In genomic region chr9:73070971-73071659, GRCm38 (mm10) we compare ENCODE assay signal across 11 mouse cellular contexts. TPM values are rescaled to one million over a fixed set of nuclear protein-coding genes. Genes with fewer than 3 reads are reported as not detected.
A peak's percentile ranks its signal among the peaks of the same experiment; 100 is the strongest.
DNase-seq lines count a peak whose midpoint lies in the region; ATAC-seq and TF ChIP-seq lines count a peak whose summit lies in the region.
"Had no signal": no experiment of that assay in that cellular context is flagged by ENCODE, and none has a peak within 500 bp of the region (broad histone marks: within the 10 kb centered on the region; RNA-seq: fewer than 3 reads in every experiment).

No protein-coding gene starts in this region.

- in situ Hi-C loops in ES-E14 (cut with MboI; ENCODE audit: low sequenced_read_pairs in 2 of 2, unreplicated experiment in 2 of 2): no loop called here

- peak; percentile 27 for DNase-seq in kidney, adult 9 months
- no peak for DNase-seq in kidney, postnatal 4 days
- DNase-seq in ES-E14 (ENCODE audit: low read depth, low spot score) (peak; percentile 75), MN1 (ENCODE audit: low spot score) (no peak)
- no peak for DNase-seq in forebrain, embryonic 11.5 days (ENCODE audit: low spot score)
- DNase-seq in Muller cell, postnatal 12 days (ENCODE audit: inconsistent ontology term): no peak

- H3K27ac ChIP-seq in ES-E14 (ENCODE audit: insufficient read depth, low read depth, low read length, poor library complexity, severe bottlenecking): peak overlapping the region; percentile 92
- H3K27ac ChIP-seq in heart, embryonic 13.5 days (replicated peaks): peak overlapping the region; percentile 44
- no peak overlapping the region for H3K27ac ChIP-seq in forebrain, embryonic 11.5 days (ENCODE audit: low read depth, low read length)
- H3K27ac ChIP-seq: neural tube, embryonic 13.5 days had no signal

- H3K27me3 ChIP-seq in heart, embryonic 13.5 days (replicated peaks): no peaks in the 10 kb centered on the region
- H3K27me3 ChIP-seq in forebrain, embryonic 11.5 days (ENCODE audit: control insufficient read depth, insufficient read depth, low read length): no peaks in the 10 kb centered on the region
- H3K27me3 ChIP-seq: neural tube, embryonic 13.5 days had no signal

- no peak for ATAC-seq in heart, embryonic 13.5 days (ENCODE audit: extremely low read depth, insufficient number of reproducible peaks, low FRiP score, low TSS enrichment)
- ATAC-seq in megakaryocyte, adult 5-6 weeks (ENCODE audit: poor library complexity, severe bottlenecking): peak; percentile 51
- ATAC-seq in forebrain, embryonic 11.5 days (replicated peaks; ENCODE audit: low FRiP score): no peak

- no peaks in the 10 kb centered on the region for H3K36me3 ChIP-seq in ES-E14 (ENCODE audit: control insufficient read depth, insufficient read depth, low read length, poor library complexity, severe bottlenecking)
- no peaks in the 10 kb centered on the region for H3K36me3 ChIP-seq in heart, embryonic 13.5 days
- H3K36me3 ChIP-seq in forebrain, embryonic 11.5 days (ENCODE audit: control insufficient read depth, insufficient read depth, low read length): no peaks in the 10 kb centered on the region
- H3K36me3 ChIP-seq: neural tube, embryonic 13.5 days had no signal

- peaks cover 9 to 20% of the 10 kb centered on the region in 2 experiments; a peak in 3 of 4 replicates for H3K4me1 ChIP-seq in ES-E14 (ENCODE audit: control insufficient read depth in 2 of 2, insufficient read depth in 2 of 2, low read length in 2 of 2, poor library complexity in 1 of 2)
- peaks cover 19% of the 10 kb centered on the region for H3K4me1 ChIP-seq in heart, embryonic 13.5 days
- no peaks in the 10 kb centered on the region for H3K4me1 ChIP-seq in forebrain, embryonic 11.5 days (replicated peaks; ENCODE audit: control insufficient read depth, insufficient read depth, low read length)

- no peak overlapping the region; the same call in 1 of the 2 replicates for H3K9ac ChIP-seq in ES-E14 (ENCODE audit: insufficient read depth, low read depth, low read length, poor library complexity, severe bottlenecking)
- no peak overlapping the region for H3K9ac ChIP-seq in heart, embryonic 13.5 days
- H3K9ac ChIP-seq in forebrain, embryonic 11.5 days (ENCODE audit: low read length): no peak overlapping the region
- H3K9ac ChIP-seq: neural tube, embryonic 13.5 days had no signal

- no peak overlapping the region for H3K4me3 ChIP-seq in ES-E14 (ENCODE audit: insufficient read depth in 1 of 2, low read depth in 1 of 2, low read length in 2 of 2, poor library complexity in 1 of 2, severe bottlenecking in 1 of 2)
- H3K4me3 ChIP-seq in heart, embryonic 13.5 days: no peak overlapping the region
- H3K4me3 ChIP-seq in forebrain, embryonic 11.5 days (ENCODE audit: low read depth, low read length): no peak overlapping the region
- H3K4me3 ChIP-seq: neural tube, embryonic 13.5 days had no signal

- no peak overlapping the region for H3K4me2 ChIP-seq in heart, embryonic 13.5 days
- H3K4me2 ChIP-seq in forebrain, embryonic 11.5 days (ENCODE audit: low read depth, low read length, severe bottlenecking): no peak overlapping the region
- H3K4me2 ChIP-seq: neural tube, embryonic 13.5 days had no signal

- no peaks in the 10 kb centered on the region for H3K9me3 ChIP-seq in ES-E14 (ENCODE audit: control insufficient read depth, insufficient read depth, low read depth, low read length)
- H3K9me3 ChIP-seq in heart, embryonic 13.5 days: no peaks in the 10 kb centered on the region
- H3K9me3 ChIP-seq in forebrain, embryonic 11.5 days (ENCODE audit: control insufficient read depth, low read length): no peaks in the 10 kb centered on the region
- H3K9me3 ChIP-seq: neural tube, embryonic 13.5 days had no signal

- 50% methylated on average over 10 of the region's 10 CpGs for WGBS in heart, embryonic 13.5 days
- WGBS in forebrain, embryonic 11.5 days: 74% methylated on average over 10 of the region's 10 CpGs

TF ChIP-seq in ES-E14, 5 proteins besides CTCF, POLR2A, EP300 and RAD21:
- 0 out of 2 replicates have a peak, but pooled peaks have one; percentile 1 for TF ChIP-seq ZC3H11A (IDR thresholded peaks at IDR 0.05; ENCODE audit: borderline replicate concordance, low read depth, low read length)
- TF ChIP-seq ZNF384 (IDR thresholded peaks at IDR 0.05; ENCODE audit: low read depth, low read length): peak; percentile 95
- no peak for TF ChIP-seq MAFK (IDR thresholded peaks at IDR 0.05; ENCODE audit: insufficient read depth, low read depth, low read length)

RNA-seq across cellular contexts. Expression of gene Rab27a, which starts 26.5 kb away (rescaled TPM):
- 4.6 and 7.5 TPM in 2 replicates for total RNA-seq in ES-E14 (2012; rRNA removed)
- polyA plus RNA-seq in heart, embryonic 13.5 days (2015; fragmentation: Nextera tagmentation; extraction: Ambion mirVana): 3.5 and 3.6 TPM in 2 replicates
- total RNA-seq in megakaryocyte, adult 5-6 weeks (2015): 55.5 and 58.9 TPM in 2 replicates
- total RNA-seq in megakaryocyte, adult 5-6 weeks (2017): 154 and 155 TPM in 2 replicates
- polyA plus RNA-seq in forebrain, embryonic 11.5 days (2014; fragmentation: Nextera tagmentation; extraction: Ambion mirVana): 0.67 and 0.79 TPM in 2 replicates

RNA-seq across cellular contexts. Expression of gene Khdc3, which starts 30.5 kb away (rescaled TPM):
- 19.9 and 48.1 TPM in 2 replicates for total RNA-seq in ES-E14 (2012; rRNA removed)
- polyA plus RNA-seq in heart, embryonic 13.5 days (2015; fragmentation: Nextera tagmentation; extraction: Ambion mirVana): not detected in 2 replicates
- 0.45 and 1.1 TPM in 2 replicates for total RNA-seq in megakaryocyte, adult 5-6 weeks (2015)
- 2.4 TPM in 1 of 2 replicates, not detected in the other for total RNA-seq in megakaryocyte, adult 5-6 weeks (2017)
- polyA plus RNA-seq in forebrain, embryonic 11.5 days (2014; fragmentation: Nextera tagmentation; extraction: Ambion mirVana): not detected in 2 replicates
- polyA plus RNA-seq: limb, embryonic 11.5 days; neural tube, embryonic 13.5 days had no signal

RNA-seq across cellular contexts. Expression of gene Pigb, which starts 30.9 kb away (rescaled TPM):
- total RNA-seq in ES-E14 (2012; rRNA removed): 14.9 and 18.0 TPM in 2 replicates
- 5.7 and 7.1 TPM in 2 replicates for polyA plus RNA-seq in heart, embryonic 13.5 days (2015; fragmentation: Nextera tagmentation; extraction: Ambion mirVana)
- total RNA-seq in megakaryocyte, adult 5-6 weeks (2015): 24.1 and 25.4 TPM in 2 replicates
- 5.1 TPM in 2 replicates for total RNA-seq in megakaryocyte, adult 5-6 weeks (2017)
- polyA plus RNA-seq in forebrain, embryonic 11.5 days (2014; fragmentation: Nextera tagmentation; extraction: Ambion mirVana): 15.8 and 19.8 TPM in 2 replicates

RNA-seq across cellular contexts. Expression of gene Gm20509, which starts 31.2 kb away (rescaled TPM):
- total RNA-seq in ES-E14 (2012; rRNA removed): not detected in 2 replicates
- polyA plus RNA-seq in heart, embryonic 13.5 days (2015; fragmentation: Nextera tagmentation; extraction: Ambion mirVana): not detected in 2 replicates
- total RNA-seq in megakaryocyte, adult 5-6 weeks (2015): not detected in 2 replicates
- not detected in 2 replicates for total RNA-seq in megakaryocyte, adult 5-6 weeks (2017)
- polyA plus RNA-seq in forebrain, embryonic 11.5 days (2014; fragmentation: Nextera tagmentation; extraction: Ambion mirVana): not detected in 2 replicates
- total RNA-seq: hematopoietic stem cell, adult 5-6 weeks had no signal
- polyA plus RNA-seq: limb, embryonic 11.5 days; neural tube, embryonic 13.5 days had no signal

RNA-seq across cellular contexts. Expression of gene Rsl24d1, which starts 42.1 kb away (rescaled TPM):
- 115 and 147 TPM in 2 replicates for total RNA-seq in ES-E14 (2012; rRNA removed)
- polyA plus RNA-seq in heart, embryonic 13.5 days (2015; fragmentation: Nextera tagmentation; extraction: Ambion mirVana): 83.9 and 87.0 TPM in 2 replicates
- total RNA-seq in megakaryocyte, adult 5-6 weeks (2015): 60.7 and 64.7 TPM in 2 replicates
- total RNA-seq in megakaryocyte, adult 5-6 weeks (2017): 110 and 114 TPM in 2 replicates
- polyA plus RNA-seq in forebrain, embryonic 11.5 days (2014; fragmentation: Nextera tagmentation; extraction: Ambion mirVana): 147 and 153 TPM in 2 replicates

Comparison
In these comparisons a context has a peak if more than half of its experiments do, and no peak if none do; other contexts are left out.
1. DNase-seq: peak in kidney, adult 9 months (single experiment) and ES-E14 (single experiment); none in kidney, postnatal 4 days (0 of 2), forebrain, embryonic 11.5 days (single experiment), MN1 (single experiment) and Muller cell, postnatal 12 days (single experiment).